Mouse (Mus musculus): ENCODE results near the gene Gls2. TPM values are rescaled to one million over a fixed set of nuclear protein-coding genes. Genes with fewer than 3 reads are reported as not detected.
"Not testable (repeated sequence)": the region's sequence is repeated elsewhere in the genome, so short reads cannot be mapped to it uniquely, and the experiment has no call there.

The Gls2 gene
- 1.1 and 2.6 TPM in 2 replicates for polyA plus RNA-seq (2014; fragmentation: Nextera tagmentation; extraction: Ambion mirVana)

- H3K4me1 ChIP-seq (ENCODE audit: control insufficient read depth, insufficient read depth, low read length), result peaks cover 6% of the 10 kb centered on the region; the same call in 1 of the 2 replicates
- H3K4me2 ChIP-seq (ENCODE audit: low read depth, low read length), result peak within 1 kb of the TSS; percentile 99
- WGBS, result 0% methylated on average over 39 of the region's 46 CpGs
- peaks cover 18% of the 10 kb centered on the region for H3K27me3 ChIP-seq (replicated peaks; ENCODE audit: control insufficient read depth, insufficient read depth, low read length)
- DNase-seq (ENCODE audit: low spot score) (peak; percentile 97), ATAC-seq (ENCODE audit: low read depth) (peak; percentile 98)
- no peaks in the 10 kb centered on the region for H3K36me3 ChIP-seq (ENCODE audit: control insufficient read depth, insufficient read depth, low read length)
- 0 out of 2 replicates have a peak within 1 kb of the TSS, but pooled peaks have one; percentile 33 for H3K27ac ChIP-seq (replicated peaks; ENCODE audit: low read depth, low read length)
- H3K4me3 ChIP-seq (ENCODE audit: low read depth, low read length), result peak within 1 kb of the TSS; percentile 70
- no peaks in the 10 kb centered on the region for H3K9me3 ChIP-seq (ENCODE audit: control insufficient read depth, low read length)
- peak within 1 kb of the TSS; percentile 67 for H3K9ac ChIP-seq (ENCODE audit: low read depth, low read length)
These were observed at the start of gene Gls2 for GRCm38 (mm10) chr10:128194024-128194550. TSS of gene Gls2 (plus strand) at chr10:128194457.

- Histone ChIP-seq H3K36me3 (ENCODE audit: control insufficient read depth, insufficient read depth, low read length) (peaks cover 57% of the 10 kb centered on the region), H3K4me1 (ENCODE audit: control insufficient read depth, insufficient read depth, low read length) (peaks cover 9% of the 10 kb centered on the region), H3K27me3 (replicated peaks; ENCODE audit: control insufficient read depth, insufficient read depth, low read length) (no peaks in the 10 kb centered on the region), H3K27ac (replicated peaks; ENCODE audit: low read depth, low read length) (no peak overlapping the region), H3K4me2 (ENCODE audit: low read depth, low read length) (no peak overlapping the region), H3K4me3 (ENCODE audit: low read depth, low read length) (no peak overlapping the region), H3K9me3 (ENCODE audit: control insufficient read depth, low read length) (no peaks in the 10 kb centered on the region), H3K9ac (ENCODE audit: low read depth, low read length) (no peak overlapping the region)
- WGBS, result 28% methylated on average over 2 of the region's 2 CpGs
- ATAC-seq (ENCODE audit: low read depth) (no peak), DNase-seq (ENCODE audit: low spot score) (no peak)
These were observed 49.3 kb upstream of the Gls2 start for GRCm38 (mm10) chr10:128144961-128145360.

- Histone ChIP-seq H3K9ac (ENCODE audit: low read depth, low read length) (peak overlapping the region; percentile 46; the same call in 1 of the 2 replicates), H3K4me1 (ENCODE audit: control insufficient read depth, insufficient read depth, low read length) (peaks cover 9% of the 10 kb centered on the region), H3K4me3 (ENCODE audit: low read depth, low read length) (0 out of 2 replicates have a peak overlapping the region, but pooled peaks have one; percentile 13), H3K27ac (replicated peaks; ENCODE audit: low read depth, low read length) (peak overlapping the region; percentile 85), H3K4me2 (ENCODE audit: low read depth, low read length) (peak overlapping the region; percentile 42), H3K27me3 (replicated peaks; ENCODE audit: control insufficient read depth, insufficient read depth, low read length) (no peaks in the 10 kb centered on the region), H3K9me3 (ENCODE audit: control insufficient read depth, low read length) (no peaks in the 10 kb centered on the region), H3K36me3 (ENCODE audit: control insufficient read depth, insufficient read depth, low read length) (peaks cover 34% of the 10 kb centered on the region)
- DNase-seq (ENCODE audit: low spot score) (no peak), ATAC-seq (ENCODE audit: low read depth) (no peak)
- WGBS, result 82% methylated on average over 5 of the region's 5 CpGs
These were observed 45.4 kb upstream of the Gls2 start for GRCm38 (mm10) chr10:128148789-128149365.

GRCm38 (mm10) chr10:128149592-128149991 is 44.7 kb upstream of the Gls2 start:
- H3K27ac ChIP-seq (replicated peaks; ENCODE audit: low read depth, low read length), result peak overlapping the region; percentile 85
- WGBS, result 10% methylated on average over 3 of the region's 5 CpGs
- H3K4me2 ChIP-seq (ENCODE audit: low read depth, low read length), result peak overlapping the region; percentile 42
- ATAC-seq (ENCODE audit: low read depth) (peak; percentile 94), DNase-seq (ENCODE audit: low spot score) (peak; percentile 95)
- no peaks in the 10 kb centered on the region for H3K9me3 ChIP-seq (ENCODE audit: control insufficient read depth, low read length)
- peaks cover 10% of the 10 kb centered on the region for H3K4me1 ChIP-seq (ENCODE audit: control insufficient read depth, insufficient read depth, low read length)
- H3K9ac ChIP-seq (ENCODE audit: low read depth, low read length), result 0 out of 2 replicates have a peak overlapping the region, but pooled peaks have one; percentile 46
- peaks cover 28% of the 10 kb centered on the region for H3K36me3 ChIP-seq (ENCODE audit: control insufficient read depth, insufficient read depth, low read length)
- no peaks in the 10 kb centered on the region for H3K27me3 ChIP-seq (replicated peaks; ENCODE audit: control insufficient read depth, insufficient read depth, low read length)
- peak overlapping the region; percentile 13; the same call in 1 of the 2 replicates for H3K4me3 ChIP-seq (ENCODE audit: low read depth, low read length)

GRCm38 (mm10) chr10:128150941-128151340 is 43.3 kb upstream of the Gls2 start:
- 79% methylated on average over 14 of the region's 14 CpGs for WGBS
- Histone ChIP-seq H3K9ac (ENCODE audit: low read depth, low read length) (no peak overlapping the region), H3K4me3 (ENCODE audit: low read depth, low read length) (no peak overlapping the region), H3K4me2 (ENCODE audit: low read depth, low read length) (no peak overlapping the region), H3K27me3 (replicated peaks; ENCODE audit: control insufficient read depth, insufficient read depth, low read length) (no peaks in the 10 kb centered on the region), H3K9me3 (ENCODE audit: control insufficient read depth, low read length) (no peaks in the 10 kb centered on the region), H3K4me1 (ENCODE audit: control insufficient read depth, insufficient read depth, low read length) (peaks cover 13% of the 10 kb centered on the region), H3K27ac (replicated peaks; ENCODE audit: low read depth, low read length) (peak overlapping the region; percentile 21; the same call in 1 of the 2 replicates), H3K36me3 (ENCODE audit: control insufficient read depth, insufficient read depth, low read length) (peaks cover 19% of the 10 kb centered on the region)
- ATAC-seq (ENCODE audit: low read depth), result no peak
- DNase-seq (ENCODE audit: low spot score), result peak; percentile 61

GRCm38 (mm10) chr10:128153978-128154377 is 40.3 kb upstream of the Gls2 start:
- no peak overlapping the region for H3K4me3 ChIP-seq (ENCODE audit: low read depth, low read length)
- DNase-seq (ENCODE audit: low spot score) (peak; percentile 58), ATAC-seq (ENCODE audit: low read depth) (no peak)
- H3K9ac ChIP-seq (ENCODE audit: low read depth, low read length), result no peak overlapping the region
- no peak overlapping the region for H3K27ac ChIP-seq (replicated peaks; ENCODE audit: low read depth, low read length)
- 69% methylated on average over 3 of the region's 3 CpGs for WGBS
- peaks cover 13% of the 10 kb centered on the region for H3K36me3 ChIP-seq (ENCODE audit: control insufficient read depth, insufficient read depth, low read length)
- H3K4me2 ChIP-seq (ENCODE audit: low read depth, low read length), result no peak overlapping the region
- no peaks in the 10 kb centered on the region for H3K9me3 ChIP-seq (ENCODE audit: control insufficient read depth, low read length)
- peaks cover 12% of the 10 kb centered on the region for H3K4me1 ChIP-seq (ENCODE audit: control insufficient read depth, insufficient read depth, low read length)
- no peaks in the 10 kb centered on the region for H3K27me3 ChIP-seq (replicated peaks; ENCODE audit: control insufficient read depth, insufficient read depth, low read length)

GRCm38 (mm10) chr10:128165726-128166125 is 28.5 kb upstream of the Gls2 start:
- H3K4me3 ChIP-seq (ENCODE audit: low read depth, low read length); H3K27me3 ChIP-seq (replicated peaks; ENCODE audit: control insufficient read depth, insufficient read depth, low read length); H3K9me3 ChIP-seq (ENCODE audit: control insufficient read depth, low read length); H3K4me2 ChIP-seq (ENCODE audit: low read depth, low read length); ATAC-seq (ENCODE audit: low read depth); H3K4me1 ChIP-seq (ENCODE audit: control insufficient read depth, insufficient read depth, low read length); DNase-seq (ENCODE audit: low spot score); H3K36me3 ChIP-seq (ENCODE audit: control insufficient read depth, insufficient read depth, low read length); H3K27ac ChIP-seq (replicated peaks; ENCODE audit: low read depth, low read length); H3K9ac ChIP-seq (ENCODE audit: low read depth, low read length): not testable (repeated sequence)
- WGBS, result 84% methylated on average over 2 of the region's 3 CpGs

GRCm38 (mm10) chr10:128167091-128167490 is 27.2 kb upstream of the Gls2 start:
- no peaks in the 10 kb centered on the region for H3K9me3 ChIP-seq (ENCODE audit: control insufficient read depth, low read length)
- ATAC-seq (ENCODE audit: low read depth) (no peak), DNase-seq (ENCODE audit: low spot score) (no peak)
- H3K36me3 ChIP-seq (ENCODE audit: control insufficient read depth, insufficient read depth, low read length), result no peaks in the 10 kb centered on the region
- H3K9ac ChIP-seq (ENCODE audit: low read depth, low read length), result no peak overlapping the region; the same call in 1 of the 2 replicates
- WGBS, result 43% methylated on average over 6 of the region's 6 CpGs
- no peak overlapping the region for H3K4me3 ChIP-seq (ENCODE audit: low read depth, low read length)
- 0 out of 2 replicates have a peak overlapping the region, but pooled peaks have one; percentile 39 for H3K27ac ChIP-seq (replicated peaks; ENCODE audit: low read depth, low read length)
- H3K4me2 ChIP-seq (ENCODE audit: low read depth, low read length), result no peak overlapping the region
- H3K27me3 ChIP-seq (replicated peaks; ENCODE audit: control insufficient read depth, insufficient read depth, low read length), result no peaks in the 10 kb centered on the region
- H3K4me1 ChIP-seq (ENCODE audit: control insufficient read depth, insufficient read depth, low read length), result peaks cover 5% of the 10 kb centered on the region; the same call in 1 of the 2 replicates

Data from embryonic facial prominence, embryonic 14.5 days (tissue).